Mouse (Mus musculus): Measurements from ENCODE around the gene Zcchc24. TPM values are rescaled to one million over a fixed set of nuclear protein-coding genes. Genes with fewer than 3 reads are reported as not detected.
A peak's percentile ranks its signal among the peaks of the same experiment; 100 is the strongest.

The Zcchc24 gene
- polyA plus RNA-seq, 1 experiment from 2014 or later, result 22.4 TPM

DNA sequence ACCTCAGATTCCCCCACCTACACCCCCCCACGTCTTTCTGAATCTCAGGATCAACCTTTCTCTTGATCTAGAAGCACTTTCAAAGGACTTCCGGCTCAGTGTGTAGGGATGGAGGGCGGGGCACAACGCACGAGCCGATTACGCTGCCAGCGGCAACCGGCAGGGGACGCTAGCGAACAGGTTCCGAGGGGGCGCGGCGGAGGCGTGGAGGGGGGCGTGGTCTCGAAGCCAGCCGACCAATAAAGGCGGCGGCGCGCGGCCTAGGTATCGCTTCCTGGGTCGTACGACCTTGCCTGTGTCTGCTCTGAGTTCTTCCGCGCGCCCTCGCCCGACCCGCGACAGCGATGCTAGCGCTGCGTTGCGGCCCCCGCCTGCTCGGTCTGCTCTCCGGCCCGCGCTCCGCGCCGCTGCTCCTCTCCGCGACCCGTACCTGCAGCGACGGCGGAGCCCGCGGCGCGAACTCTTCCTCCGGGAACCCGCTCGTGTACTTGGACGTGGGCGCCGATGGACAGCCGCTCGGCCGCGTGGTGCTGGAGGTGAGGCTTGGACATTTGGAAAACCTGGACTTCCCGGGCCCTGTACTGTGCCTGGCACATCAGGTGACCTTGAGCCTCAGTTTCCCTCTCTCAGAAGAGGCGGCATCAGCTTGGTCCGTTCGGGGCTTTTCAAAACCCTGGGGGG lies 74.8 kb downstream of the Zcchc24 start, which contains the start of gene Ppif:
Ppif (plus strand) TSS at position 267 of the 681 bp plus-strand sequence.
- Histone ChIP-seq H3K4me2 (peak within 1 kb of the TSS; percentile 68), H3K27me3 (no peaks in the 10 kb centered on the region), H3K9me3 (replicated peaks) (no peaks in the 10 kb centered on the region), H3K27ac (peak within 1 kb of the TSS; percentile 82), H3K36me3 (peaks cover 34% of the 10 kb centered on the region; the same call in 1 of the 2 replicates), H3K4me3 (peak within 1 kb of the TSS; percentile 87), H3K4me1 (replicated peaks) (peaks cover 36% of the 10 kb centered on the region), H3K9ac (peak within 1 kb of the TSS; percentile 92)
- under 1% methylated on average over 66 of the region's 70 CpGs for WGBS
- ATAC-seq (replicated peaks; ENCODE audit: insufficient number of reproducible peaks, insufficient read depth, low FRiP score, low read depth), result peak; percentile 89

DNA sequence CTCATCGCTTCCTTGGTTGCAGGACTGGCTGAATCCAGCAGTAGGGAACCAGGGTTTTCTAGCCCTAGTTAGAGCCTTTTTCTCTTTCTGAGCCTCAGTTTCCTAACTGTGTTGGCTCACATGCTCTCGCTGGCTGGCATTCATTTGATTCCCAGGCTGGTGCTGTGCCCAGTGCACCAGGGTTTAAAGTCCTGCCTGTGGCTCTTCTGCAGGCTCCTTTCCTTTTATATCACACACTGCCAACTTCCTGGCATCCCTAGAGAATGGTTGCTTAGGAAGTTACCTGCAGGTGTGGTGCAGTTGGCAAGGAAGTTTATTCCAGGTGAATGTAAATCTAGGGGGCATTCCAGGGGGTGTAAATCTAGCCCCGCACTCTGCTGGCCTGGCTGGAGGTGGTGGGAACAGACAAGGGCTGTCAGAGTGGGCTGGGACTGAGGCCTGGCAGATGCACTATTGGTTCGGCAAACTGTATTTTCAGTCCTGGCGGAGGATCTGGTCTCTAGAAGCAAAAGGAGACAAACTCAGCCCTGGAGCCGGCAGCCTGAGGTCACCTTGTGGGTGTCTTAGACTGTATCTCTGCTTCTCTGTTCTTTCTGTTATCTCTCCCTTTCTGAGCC lies 75.5 kb downstream of the Zcchc24 start:
- Histone ChIP-seq H3K9ac (0 out of 2 replicates have a peak overlapping the region, but pooled peaks have one; percentile 34), H3K9me3 (replicated peaks) (no peaks in the 10 kb centered on the region), H3K4me1 (replicated peaks) (peaks cover 37% of the 10 kb centered on the region), H3K4me3 (peak overlapping the region; percentile 87), H3K36me3 (peaks cover 27% of the 10 kb centered on the region; the same call in 1 of the 2 replicates), H3K4me2 (peak overlapping the region; percentile 68), H3K27ac (peak overlapping the region; percentile 78), H3K27me3 (no peaks in the 10 kb centered on the region)
- WGBS, result 57% methylated on average over 6 of the region's 6 CpGs
- ATAC-seq (replicated peaks; ENCODE audit: insufficient number of reproducible peaks, insufficient read depth, low FRiP score, low read depth), result peak; percentile 7

DNA sequence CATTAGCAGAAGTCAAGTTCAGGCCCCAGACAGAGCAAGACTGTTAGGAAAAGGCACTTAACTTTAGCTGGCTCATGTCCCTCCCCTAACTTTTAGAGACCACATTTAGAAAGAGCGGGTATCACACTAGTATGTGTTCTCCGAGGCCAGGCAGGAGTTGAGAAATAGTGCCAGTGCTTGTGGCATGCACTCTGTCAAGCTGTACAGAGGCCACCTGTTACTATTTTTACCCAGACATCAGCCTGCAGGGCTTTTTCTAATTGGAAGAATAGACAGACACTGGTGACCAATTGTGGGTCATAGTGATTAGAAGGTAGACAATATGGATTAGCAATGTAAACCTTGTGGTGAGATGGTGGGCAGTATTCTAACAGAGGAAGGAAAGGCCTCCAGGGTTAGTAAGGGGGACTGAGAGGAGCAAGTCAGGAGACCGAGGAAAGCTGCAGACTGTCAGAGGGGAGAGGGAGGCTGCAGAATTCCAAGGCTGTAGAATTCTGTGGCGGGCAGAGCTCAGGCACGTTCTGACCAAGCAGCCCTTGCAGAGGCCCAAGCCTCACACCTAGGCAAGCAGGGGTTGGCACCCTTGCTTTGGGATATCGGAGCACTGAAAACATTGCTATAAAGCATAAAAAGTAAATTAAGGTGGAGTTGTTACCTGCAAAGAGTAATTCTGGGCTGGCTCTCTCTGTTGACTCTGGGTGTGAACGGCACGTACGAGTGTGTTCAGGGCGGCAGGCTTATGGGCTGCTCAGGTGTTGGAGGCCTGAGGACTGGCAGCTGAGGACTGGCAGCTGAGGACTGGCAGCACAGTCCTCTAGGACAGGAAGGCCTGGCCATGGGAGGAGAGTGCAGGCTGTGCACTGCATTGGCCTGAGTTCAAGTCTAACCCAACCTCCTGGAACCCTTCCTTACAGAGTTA lies 81.6 kb downstream of the Zcchc24 start:
- Histone ChIP-seq H3K4me2 (no peak overlapping the region), H3K27ac (peak overlapping the region; percentile 97), H3K4me3 (no peak overlapping the region), H3K4me1 (replicated peaks) (peaks cover 36% of the 10 kb centered on the region), H3K9me3 (replicated peaks) (no peaks in the 10 kb centered on the region), H3K36me3 (no peaks in the 10 kb centered on the region), H3K9ac (peak overlapping the region; percentile 22; the same call in 1 of the 2 replicates), H3K27me3 (no peaks in the 10 kb centered on the region)
- WGBS, result 51% methylated on average over 10 of the region's 10 CpGs
- peak; percentile 87 for ATAC-seq (replicated peaks; ENCODE audit: insufficient number of reproducible peaks, insufficient read depth, low FRiP score, low read depth)

DNA sequence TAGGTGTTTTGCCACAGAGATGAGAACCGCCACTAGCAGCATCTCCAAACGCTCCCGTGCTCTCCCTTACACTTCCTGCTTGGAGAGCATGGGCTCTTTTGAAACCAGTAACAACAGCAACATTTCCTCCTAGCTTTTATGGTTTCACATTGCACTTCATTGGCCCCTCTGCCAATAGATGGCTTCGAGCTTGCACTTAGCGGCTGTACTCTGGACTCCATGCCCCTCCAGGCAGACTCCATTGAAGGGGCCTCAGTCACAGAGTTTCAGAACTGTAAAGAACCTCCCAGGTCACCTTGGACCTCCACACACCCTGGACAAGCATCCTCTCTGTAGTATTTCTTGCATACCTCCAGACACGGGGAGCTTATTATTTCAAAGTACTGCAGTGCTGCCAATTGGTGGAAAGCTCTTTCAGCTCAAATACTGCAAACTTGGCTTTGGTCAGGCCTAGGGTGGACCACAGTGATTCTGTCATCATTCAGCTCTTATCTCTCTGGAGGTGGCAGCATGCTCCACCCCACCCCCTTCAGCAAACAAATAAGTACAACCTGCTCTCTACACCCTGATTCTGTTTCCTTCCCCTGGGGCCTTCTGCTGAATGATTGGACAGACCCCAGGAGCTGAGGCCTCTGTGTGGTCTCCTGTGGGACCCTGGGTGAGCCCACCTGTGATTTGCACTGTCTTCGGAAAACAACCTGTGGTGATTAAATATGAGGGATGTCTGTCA lies 82.5 kb downstream of the Zcchc24 start:
- H3K4me1 ChIP-seq (replicated peaks), result peaks cover 36% of the 10 kb centered on the region
- ATAC-seq (replicated peaks; ENCODE audit: insufficient number of reproducible peaks, insufficient read depth, low FRiP score, low read depth), result peak; percentile 42; the same call in 1 of the 2 replicates
- no peaks in the 10 kb centered on the region for H3K9me3 ChIP-seq (replicated peaks)
- WGBS, result 56% methylated on average over 7 of the region's 7 CpGs
- H3K27ac ChIP-seq, result peak overlapping the region; percentile 97
- H3K27me3 ChIP-seq, result no peaks in the 10 kb centered on the region
- H3K4me2 ChIP-seq, result no peak overlapping the region
- peak overlapping the region; percentile 22; the same call in 1 of the 2 replicates for H3K9ac ChIP-seq
- H3K4me3 ChIP-seq, result no peak overlapping the region
- no peaks in the 10 kb centered on the region for H3K36me3 ChIP-seq

DNA sequence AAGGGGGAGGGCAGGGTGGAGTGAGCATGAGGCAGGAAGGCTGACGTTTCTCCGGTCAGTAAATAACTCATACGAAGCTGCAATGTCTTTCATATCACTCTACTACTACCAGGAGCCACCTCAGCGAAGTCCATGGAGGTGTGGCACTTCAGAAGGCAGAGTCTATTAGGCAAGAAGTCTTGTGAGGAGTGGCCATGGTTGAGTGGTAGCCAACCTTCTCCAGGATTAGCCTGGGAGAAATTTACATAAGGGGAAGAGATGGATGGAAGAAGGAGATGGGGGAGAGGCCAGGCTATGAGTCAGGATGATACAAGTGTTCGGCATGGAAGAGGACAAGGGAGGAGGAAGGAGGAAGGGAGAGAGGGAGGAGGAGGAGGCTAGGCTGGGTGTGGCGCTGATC lies 86.8 kb downstream of the Zcchc24 start:
- no peaks in the 10 kb centered on the region for H3K27me3 ChIP-seq

DNA sequence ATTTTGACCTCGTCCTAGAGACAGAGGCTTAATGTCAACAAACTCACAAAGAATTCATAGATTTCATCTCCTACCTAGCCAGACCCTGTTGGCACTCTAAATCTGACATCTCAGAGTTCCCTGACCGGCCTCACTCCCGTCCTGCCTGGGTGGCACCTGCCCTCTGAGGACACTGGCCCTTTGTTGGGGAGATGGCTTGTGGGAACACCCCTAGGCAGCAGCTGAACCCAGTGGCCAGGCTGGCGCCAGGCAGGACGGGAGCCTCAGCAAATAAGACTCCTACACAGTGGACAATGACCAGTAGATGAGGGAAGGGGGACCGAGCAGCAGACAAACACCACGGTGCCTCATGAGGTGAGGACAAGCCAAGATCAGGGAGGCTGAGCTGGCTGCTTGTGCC lies 89.2 kb downstream of the Zcchc24 start:
- ATAC-seq (replicated peaks; ENCODE audit: insufficient number of reproducible peaks, insufficient read depth, low FRiP score, low read depth), result no peak
- H3K4me3 ChIP-seq, result no peak overlapping the region
- 67% methylated on average over 7 of the region's 7 CpGs for WGBS
- H3K9me3 ChIP-seq (replicated peaks), result no peaks in the 10 kb centered on the region
- H3K4me1 ChIP-seq (replicated peaks), result no peaks in the 10 kb centered on the region
- no peak overlapping the region for H3K4me2 ChIP-seq
- H3K27me3 ChIP-seq, result no peaks in the 10 kb centered on the region
- no peaks in the 10 kb centered on the region for H3K36me3 ChIP-seq
- no peak overlapping the region for H3K27ac ChIP-seq
- no peak overlapping the region for H3K9ac ChIP-seq

More for the DNA sequence above, 86.8 kb downstream of the Zcchc24 start:
- Histone ChIP-seq H3K4me2 (no peak overlapping the region), H3K4me3 (no peak overlapping the region), H3K27ac (no peak overlapping the region), H3K9ac (no peak overlapping the region), H3K36me3 (no peaks in the 10 kb centered on the region), H3K9me3 (replicated peaks) (no peaks in the 10 kb centered on the region), H3K4me1 (replicated peaks) (peaks cover 18% of the 10 kb centered on the region)
- WGBS, result 69% methylated on average over 6 of the region's 6 CpGs
- ATAC-seq (replicated peaks; ENCODE audit: insufficient number of reproducible peaks, insufficient read depth, low FRiP score, low read depth), result no peak

DNA sequence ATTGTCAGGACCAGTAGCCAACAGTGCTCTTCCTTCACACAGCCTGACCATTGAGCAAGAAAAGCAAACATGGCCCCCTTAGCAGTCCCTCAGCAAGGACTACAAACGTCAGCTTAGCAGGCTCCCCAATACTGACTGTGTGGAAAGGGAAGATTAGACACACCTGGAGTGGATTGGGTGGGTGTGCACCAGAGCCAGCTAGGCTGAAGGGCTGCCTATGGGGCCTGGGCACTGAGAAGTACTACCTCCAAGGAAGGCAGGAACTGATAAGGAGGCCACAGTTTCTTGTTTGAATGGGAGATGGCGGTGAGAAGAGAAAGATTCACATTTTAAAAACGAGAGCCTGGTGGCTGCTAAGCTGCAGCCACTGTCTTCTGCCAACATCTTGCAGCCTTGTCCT lies 101.3 kb downstream of the Zcchc24 start:
- no peak overlapping the region for H3K4me3 ChIP-seq
- peaks cover 37% of the 10 kb centered on the region for H3K4me1 ChIP-seq (replicated peaks)
- no peaks in the 10 kb centered on the region for H3K27me3 ChIP-seq
- H3K36me3 ChIP-seq, result peaks cover 33% of the 10 kb centered on the region
- no peak for ATAC-seq (replicated peaks; ENCODE audit: insufficient number of reproducible peaks, insufficient read depth, low FRiP score, low read depth)
- no peak overlapping the region for H3K9ac ChIP-seq
- H3K4me2 ChIP-seq, result no peak overlapping the region
- H3K9me3 ChIP-seq (replicated peaks), result no peaks in the 10 kb centered on the region
- 42% methylated on average over 3 of the region's 3 CpGs for WGBS
- peak overlapping the region; percentile 84 for H3K27ac ChIP-seq

DNA sequence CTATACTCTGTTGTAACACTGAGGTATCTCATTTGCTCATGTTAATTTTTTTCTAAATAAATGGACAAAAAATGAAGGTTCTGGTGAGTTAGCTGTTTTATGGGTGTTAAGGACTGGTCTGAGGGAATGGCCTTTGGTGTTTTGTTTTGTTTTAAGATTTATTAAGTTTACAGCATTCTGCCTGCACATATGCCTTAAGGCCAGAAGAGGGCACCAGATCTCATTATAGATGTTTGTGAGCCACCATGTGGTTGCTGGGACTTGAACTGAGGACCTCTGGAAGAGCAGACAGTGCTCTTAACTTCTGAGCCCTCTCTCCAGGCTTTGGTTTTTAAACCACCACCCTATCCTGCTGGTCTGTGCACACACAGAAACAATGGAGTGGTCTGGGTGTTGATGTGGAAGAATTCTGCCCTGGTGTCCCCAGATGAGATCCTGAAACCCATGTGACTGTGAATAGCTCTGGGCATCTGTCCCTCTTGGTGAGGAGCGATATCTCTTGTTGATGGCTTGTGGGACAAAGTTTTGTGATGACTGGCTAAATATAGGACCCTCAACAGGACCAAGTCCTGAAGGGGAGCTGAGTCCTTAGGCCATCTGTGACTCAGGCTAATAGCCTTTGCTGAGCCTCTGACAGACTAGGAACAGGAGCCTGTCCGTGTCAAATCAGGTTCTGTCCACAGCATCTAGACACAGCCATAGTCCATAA lies 102.0 kb downstream of the Zcchc24 start:
- Histone ChIP-seq H3K27me3 (no peaks in the 10 kb centered on the region), H3K27ac (peak overlapping the region; percentile 84), H3K4me1 (replicated peaks) (peaks cover 37% of the 10 kb centered on the region), H3K9me3 (replicated peaks) (no peaks in the 10 kb centered on the region), H3K9ac (no peak overlapping the region), H3K4me3 (no peak overlapping the region), H3K36me3 (peaks cover 41% of the 10 kb centered on the region), H3K4me2 (no peak overlapping the region)
- WGBS, result 51% methylated on average over 2 of the region's 2 CpGs
- ATAC-seq (replicated peaks; ENCODE audit: insufficient number of reproducible peaks, insufficient read depth, low FRiP score, low read depth), result peak; percentile 75

DNA sequence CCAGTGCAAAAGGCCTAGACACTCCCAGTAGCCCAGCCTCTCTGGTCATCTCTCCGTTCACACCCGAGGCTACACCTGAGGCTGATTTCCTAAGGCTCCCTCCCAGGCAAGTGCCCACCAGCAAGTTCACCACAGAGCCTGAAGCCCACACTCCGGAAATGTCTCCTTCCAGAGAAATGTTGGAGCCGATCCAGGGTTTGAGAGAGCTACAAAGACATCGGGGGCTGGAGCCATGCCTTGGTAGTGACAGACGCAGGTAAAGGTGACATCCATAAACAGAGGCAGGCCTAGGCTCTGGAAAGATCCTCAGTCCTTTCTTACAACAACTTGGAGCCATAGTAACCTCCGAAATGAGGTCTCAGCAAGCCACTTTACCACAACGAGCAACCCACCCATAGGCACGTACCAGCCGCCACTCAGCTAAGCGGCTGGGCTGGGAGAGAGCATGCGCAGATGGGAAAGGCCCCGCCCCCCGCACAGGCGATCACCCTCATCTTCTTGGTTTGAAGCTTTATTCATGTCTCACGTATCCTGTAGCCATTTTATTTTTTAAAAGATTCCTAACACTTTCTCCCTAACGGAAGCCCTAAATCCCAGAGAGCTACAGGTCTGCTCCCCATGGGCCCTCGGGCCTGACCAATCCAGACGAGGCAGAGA lies 103.4 kb downstream of the Zcchc24 start:
- Histone ChIP-seq H3K9me3 (replicated peaks) (no peaks in the 10 kb centered on the region), H3K9ac (0 out of 2 replicates have a peak overlapping the region, but pooled peaks have one; percentile 4), H3K4me3 (no peak overlapping the region), H3K4me2 (no peak overlapping the region; the same call in 1 of the 2 replicates), H3K36me3 (peaks cover 49% of the 10 kb centered on the region), H3K4me1 (replicated peaks) (peaks cover 41% of the 10 kb centered on the region), H3K27me3 (no peaks in the 10 kb centered on the region), H3K27ac (peak overlapping the region; percentile 73)
- no peak for ATAC-seq (replicated peaks; ENCODE audit: insufficient number of reproducible peaks, insufficient read depth, low FRiP score, low read depth)
- WGBS, result 65% methylated on average over 19 of the region's 19 CpGs

DNA sequence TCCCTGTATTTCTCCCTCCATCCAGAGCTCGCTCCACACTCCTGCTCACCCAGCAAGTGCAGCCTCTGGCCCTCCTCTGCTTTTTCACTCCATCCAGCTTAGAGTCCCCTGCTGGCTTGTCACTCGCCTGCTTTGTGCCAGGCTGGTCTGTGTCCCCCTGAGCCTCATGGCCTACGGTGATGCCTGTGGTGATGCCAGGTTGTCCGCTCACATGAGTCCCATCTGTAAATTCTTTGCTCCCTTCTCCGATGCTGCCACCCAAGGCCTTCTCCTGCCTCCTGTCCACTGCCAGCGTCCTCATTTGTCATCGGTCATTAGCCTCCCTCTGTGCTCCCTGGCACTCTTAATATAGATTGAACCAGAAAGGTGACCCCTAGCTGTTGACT lies 104.5 kb downstream of the Zcchc24 start:
- Histone ChIP-seq H3K27me3 (no peaks in the 10 kb centered on the region), H3K9me3 (replicated peaks) (no peaks in the 10 kb centered on the region), H3K4me2 (no peak overlapping the region), H3K4me1 (replicated peaks) (peaks cover 41% of the 10 kb centered on the region), H3K36me3 (peaks cover 50% of the 10 kb centered on the region), H3K9ac (no peak overlapping the region), H3K27ac (peak overlapping the region; percentile 52), H3K4me3 (no peak overlapping the region)
- ATAC-seq (replicated peaks; ENCODE audit: insufficient number of reproducible peaks, insufficient read depth, low FRiP score, low read depth), result no peak
- WGBS, result 64% methylated on average over 7 of the region's 7 CpGs

Measured in heart, embryonic 15.5 days (tissue).